Mouse (Mus musculus): Measurements from ENCODE around the gene Rpl41.

GRCm38 (mm10) chr10:128563544-128563943 lies 14.4 kb upstream of the Rpl41 start:
- TF ChIP-seq POLR2A (IDR thresholded peaks at IDR 0.05; ENCODE audit: borderline replicate concordance, control insufficient read depth, low read depth, low read length) (no peak), CTCF (IDR thresholded peaks at IDR 0.05; ENCODE audit: control insufficient read depth, insufficient read depth, low read length) (no peak)

Measured in bone marrow, adult 2 months (tissue).